Mouse (Mus musculus) kidney, embryonic 14.5 days (tissue): Measurements from ENCODE around the gene Dusp15. TPM values are rescaled to one million over a fixed set of nuclear protein-coding genes. Genes with fewer than 3 reads are reported as not detected.
A peak's percentile ranks its signal among the peaks of the same experiment; 100 is the strongest.

Experiments
- ATAC-seq: fragments of 200-750 bp; cut with Nextera tagmentation; 2 replicates; pipeline ENCODE4 v1.8.0; 2017; ENCODE audit warnings: moderate number of reproducible peaks, mild to moderate bottlenecking, moderate TSS enrichment, moderate library complexity; ENCODE audit not compliant: low FRiP score, low TSS enrichment
- H3K27ac ChIP-seq: fragments of 300-500 bp; sonication (generic); 2 replicates; pipeline ENCODE4 v1.5.1; 2014; ENCODE audit warnings: low read depth, mild to moderate bottlenecking, low read length, moderate library complexity, mixed read lengths
- H3K27me3 ChIP-seq: fragments of 300-500 bp; sonication (generic); 2 replicates; pipeline ENCODE4 v1.6.1; 2014; ENCODE audit warnings: mild to moderate bottlenecking, low read length; ENCODE audit not compliant: control insufficient read depth, insufficient read depth
- H3K36me3 ChIP-seq: fragments of 300-500 bp; sonication (generic); 2 replicates; pipeline ENCODE4 v1.6.1; 2014; ENCODE audit warnings: low read length, mixed read lengths; ENCODE audit not compliant: control insufficient read depth, insufficient read depth
- H3K4me1 ChIP-seq: fragments of 300-500 bp; sonication (generic); 2 replicates; pipeline ENCODE4 v1.6.1; 2014; ENCODE audit warnings: low read length, mixed read lengths; ENCODE audit not compliant: control insufficient read depth, insufficient read depth
- H3K4me2 ChIP-seq: fragments of 300-500 bp; sonication (generic); replicated peaks from 2 replicates; pipeline ENCODE4 v1.6.1; 2014; ENCODE audit warnings: low read depth, mild to moderate bottlenecking, low read length
- H3K4me3 ChIP-seq: fragments of 300-500 bp; sonication (generic); 2 replicates; pipeline ENCODE4 v1.5.1; 2014; ENCODE audit warnings: mild to moderate bottlenecking, low read length
- H3K9ac ChIP-seq: fragments of 300-500 bp; sonication (generic); 2 replicates; pipeline ENCODE4 v1.6.1; 2014; ENCODE audit warnings: low read depth, mild to moderate bottlenecking, low read length, moderate library complexity
- H3K9me3 ChIP-seq: fragments of 300-500 bp; sonication (generic); 2 replicates; pipeline ENCODE4 v1.6.1; 2016; ENCODE audit warnings: low read length; ENCODE audit not compliant: control insufficient read depth
- WGBS: fragments of 180-500 bp; shearing (Covaris S2); extraction: QIAGEN DNeasy Blood & Tissue Kit; methylation state at CpG from one replicate; pipeline ENCODE4 v1.1.7; 2014; 5-methylcytosine and 5-hydroxymethylcytosine counted together
- polyA plus RNA-seq: library from polyadenylated mRNA; unstranded; fragments of >200 nt; fragmentation: Nextera tagmentation; extraction: Ambion mirVana; gene quantifications from 2 replicates; pipeline ENCODE4 v1.2.1, GENCODE M21; 2014

Dusp15 gene
- polyA plus RNA-seq, 1 experiment from 2014 or later: 2.3 TPM

- no peak overlapping the region for H3K4me2 ChIP-seq
- no peak overlapping the region for H3K9ac ChIP-seq
- no peaks in the 10 kb centered on the region for H3K9me3 ChIP-seq
- no peak for ATAC-seq
- no peaks in the 10 kb centered on the region for H3K36me3 ChIP-seq
- H3K4me3 ChIP-seq: no peak overlapping the region
- no peak overlapping the region for H3K27ac ChIP-seq
- WGBS: 76% methylated on average over 4 of the region's 4 CpGs
- H3K4me1 ChIP-seq: peaks cover 17% of the 10 kb centered on the region
- H3K27me3 ChIP-seq: peaks cover 15% of the 10 kb centered on the region
Observed at GRCm38 (mm10) chr2:152915453-152915852, 36.0 kb downstream of the Dusp15 start.

GRCm38 (mm10) chr2:152914310-152915120 is 37.0 kb downstream of the Dusp15 start:
- Histone ChIP-seq H3K27ac (no peak overlapping the region), H3K9ac (no peak overlapping the region), H3K9me3 (no peaks in the 10 kb centered on the region), H3K36me3 (no peaks in the 10 kb centered on the region), H3K27me3 (peaks cover 16% of the 10 kb centered on the region), H3K4me2 (peak overlapping the region; percentile 34), H3K4me3 (no peak overlapping the region), H3K4me1 (peaks cover 17% of the 10 kb centered on the region)
- WGBS: 2% methylated on average over 17 of the region's 18 CpGs
- ATAC-seq: peak; percentile 60

GRCm38 (mm10) chr2:152913471-152913870 is 38.0 kb downstream of the Dusp15 start:
- WGBS: 23% methylated on average over 7 of the region's 7 CpGs
- Histone ChIP-seq H3K36me3 (no peaks in the 10 kb centered on the region), H3K27me3 (peaks cover 16% of the 10 kb centered on the region), H3K4me1 (peaks cover 13% of the 10 kb centered on the region), H3K4me2 (no peak overlapping the region), H3K9me3 (no peaks in the 10 kb centered on the region), H3K9ac (no peak overlapping the region), H3K27ac (no peak overlapping the region), H3K4me3 (no peak overlapping the region)
- no peak for ATAC-seq

- Histone ChIP-seq H3K27ac (no peak overlapping the region), H3K4me1 (peaks cover 13% of the 10 kb centered on the region), H3K36me3 (no peaks in the 10 kb centered on the region), H3K27me3 (peaks cover 16% of the 10 kb centered on the region), H3K4me2 (no peak overlapping the region), H3K4me3 (no peak overlapping the region), H3K9ac (no peak overlapping the region), H3K9me3 (no peaks in the 10 kb centered on the region)
- no peak for ATAC-seq
- 30% methylated on average over 6 of the region's 6 CpGs for WGBS
Observed at GRCm38 (mm10) chr2:152911432-152911831, 40.1 kb downstream of the Dusp15 start.

- Histone ChIP-seq H3K4me1 (peaks cover 15% of the 10 kb centered on the region), H3K4me2 (no peak within 1 kb of the TSS), H3K9ac (no peak within 1 kb of the TSS), H3K27ac (no peak within 1 kb of the TSS), H3K4me3 (no peak within 1 kb of the TSS), H3K36me3 (no peaks in the 10 kb centered on the region), H3K9me3 (no peaks in the 10 kb centered on the region), H3K27me3 (peaks cover 16% of the 10 kb centered on the region)
- ATAC-seq: no peak
- 14% methylated on average over 12 of the region's 12 CpGs for WGBS
Observed at GRCm38 (mm10) chr2:152911031-152911430, 40.5 kb downstream of the Dusp15 start, which contains the start of gene Mylk2. Gene Mylk2 (plus strand): TSS chr2:152911352.

- Histone ChIP-seq H3K27me3 (peaks cover 16% of the 10 kb centered on the region), H3K9me3 (no peaks in the 10 kb centered on the region), H3K36me3 (no peaks in the 10 kb centered on the region), H3K9ac (no peak overlapping the region), H3K4me1 (peaks cover 15% of the 10 kb centered on the region), H3K27ac (no peak overlapping the region), H3K4me3 (no peak overlapping the region), H3K4me2 (no peak overlapping the region)
- 59% methylated on average over 6 of the region's 6 CpGs for WGBS
- no peak for ATAC-seq
Observed at GRCm38 (mm10) chr2:152909848-152910247, 41.6 kb downstream of the Dusp15 start.

GRCm38 (mm10) chr2:152907114-152907943 is 44.2 kb downstream of the Dusp15 start:
- Histone ChIP-seq H3K9me3 (no peaks in the 10 kb centered on the region), H3K9ac (no peak overlapping the region), H3K36me3 (no peaks in the 10 kb centered on the region), H3K4me3 (no peak overlapping the region), H3K27ac (no peak overlapping the region), H3K4me2 (no peak overlapping the region), H3K4me1 (peaks cover 19% of the 10 kb centered on the region), H3K27me3 (peaks cover 7% of the 10 kb centered on the region; the same call in 1 of the 2 replicates)
- 57% methylated on average over 14 of the region's 14 CpGs for WGBS
- ATAC-seq: no peak

GRCm38 (mm10) chr2:152906274-152907037 is 45.0 kb downstream of the Dusp15 start:
- 51% methylated on average over 9 of the region's 9 CpGs for WGBS
- Histone ChIP-seq H3K27ac (no peak overlapping the region), H3K4me2 (no peak overlapping the region), H3K4me3 (no peak overlapping the region), H3K9ac (no peak overlapping the region), H3K9me3 (no peaks in the 10 kb centered on the region), H3K27me3 (0 out of 2 replicates have a peak, but pooled peaks cover 4% of the 10 kb centered on the region), H3K36me3 (no peaks in the 10 kb centered on the region), H3K4me1 (peaks cover 19% of the 10 kb centered on the region)
- no peak for ATAC-seq
